Mouse (Mus musculus) hindbrain, embryonic 13.5 days (tissue): ENCODE measurements around the gene Gm49425. TPM values are rescaled to one million over a fixed set of nuclear protein-coding genes. Genes with fewer than 3 reads are reported as not detected.
"Not testable (repeated sequence)": the region's sequence is repeated elsewhere in the genome, so short reads cannot be mapped to it uniquely, and the experiment has no call there.

Source experiments
- ATAC-seq: fragments of 200-750 bp; cut with Nextera tagmentation; 2 replicates; pipeline ENCODE4 v1.8.0; 2017; ENCODE audit warnings: moderate TSS enrichment; ENCODE audit not compliant: low FRiP score
- H3K27ac ChIP-seq: fragments of 300-500 bp; sonication (generic); 2 replicates; pipeline ENCODE4 v1.5.1; 2015; ENCODE audit warnings: inconsistent platforms, mild to moderate bottlenecking, moderate library complexity
- H3K27me3 ChIP-seq: fragments of 300-500 bp; sonication (generic); 2 replicates; pipeline ENCODE4 v1.6.1; 2015; ENCODE audit warnings: mild to moderate bottlenecking, inconsistent platforms
- H3K36me3 ChIP-seq: fragments of 300-500 bp; sonication (generic); 2 replicates; pipeline ENCODE4 v1.6.1; 2015; ENCODE audit warnings: mild to moderate bottlenecking, inconsistent platforms
- H3K4me1 ChIP-seq: fragments of 300-500 bp; sonication (generic); replicated peaks from 2 replicates; pipeline ENCODE4 v1.6.1; 2015; ENCODE audit warnings: inconsistent platforms
- H3K4me2 ChIP-seq: fragments of 300-500 bp; sonication (generic); 2 replicates; pipeline ENCODE4 v1.6.1; 2015; ENCODE audit warnings: inconsistent platforms, mild to moderate bottlenecking, moderate library complexity
- H3K4me3 ChIP-seq: fragments of 300-500 bp; sonication (generic); 2 replicates; pipeline ENCODE4 v1.5.1; 2015; ENCODE audit warnings: mild to moderate bottlenecking, inconsistent platforms
- H3K9ac ChIP-seq: fragments of 300-500 bp; sonication (generic); 2 replicates; pipeline ENCODE4 v1.6.1; 2015; ENCODE audit warnings: mild to moderate bottlenecking, inconsistent platforms
- H3K9me3 ChIP-seq: fragments of 300-500 bp; sonication (generic); 2 replicates; pipeline ENCODE4 v1.6.1; 2016; ENCODE audit warnings: inconsistent platforms
- WGBS: fragments of 180-500 bp; shearing (Covaris S2); methylation state at CpG from one replicate; pipeline ENCODE4 v1.1.7; 2015; 5-methylcytosine and 5-hydroxymethylcytosine counted together
- polyA plus RNA-seq: library from polyadenylated mRNA; unstranded; fragments of >200 nt; fragmentation: Nextera tagmentation; extraction: Ambion mirVana; gene quantifications from 2 replicates; pipeline ENCODE4 v1.2.1, GENCODE M21; 2015

The Gm49425 gene
- polyA plus RNA-seq = not detected in 2 replicates

DNA sequence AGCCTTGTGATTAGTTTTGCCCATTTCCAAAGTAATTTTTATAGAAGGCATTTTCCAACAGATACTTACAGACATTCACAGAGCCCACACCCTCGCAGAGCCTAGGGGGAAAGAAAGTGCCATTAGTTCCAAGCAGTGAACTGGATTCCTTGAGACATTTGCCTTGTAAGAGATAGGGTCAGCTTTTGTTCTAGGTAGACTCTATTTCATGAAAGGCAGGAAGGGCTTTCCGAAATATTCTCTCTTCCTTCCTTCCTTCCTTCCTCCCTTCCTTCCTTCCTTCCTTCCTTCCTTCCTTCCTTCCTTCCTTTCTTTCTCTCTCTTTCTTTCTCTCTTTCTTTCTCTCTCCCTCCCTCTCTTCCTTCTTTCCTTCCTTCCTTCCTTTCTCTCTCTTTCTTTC is at the start of gene Gm49425:
TSS of gene Gm49425 (minus strand) at position 101 of the 400 bp plus-strand sequence.
- not testable (repeated sequence) for H3K36me3 ChIP-seq, H3K9ac ChIP-seq, H3K4me1 ChIP-seq, ATAC-seq, H3K9me3 ChIP-seq, H3K4me3 ChIP-seq, H3K27ac ChIP-seq, H3K4me2 ChIP-seq
- peaks cover 14% of the 10 kb centered on the region for H3K27me3 ChIP-seq
- 72% methylated on average over 2 of the region's 2 CpGs for WGBS

DNA sequence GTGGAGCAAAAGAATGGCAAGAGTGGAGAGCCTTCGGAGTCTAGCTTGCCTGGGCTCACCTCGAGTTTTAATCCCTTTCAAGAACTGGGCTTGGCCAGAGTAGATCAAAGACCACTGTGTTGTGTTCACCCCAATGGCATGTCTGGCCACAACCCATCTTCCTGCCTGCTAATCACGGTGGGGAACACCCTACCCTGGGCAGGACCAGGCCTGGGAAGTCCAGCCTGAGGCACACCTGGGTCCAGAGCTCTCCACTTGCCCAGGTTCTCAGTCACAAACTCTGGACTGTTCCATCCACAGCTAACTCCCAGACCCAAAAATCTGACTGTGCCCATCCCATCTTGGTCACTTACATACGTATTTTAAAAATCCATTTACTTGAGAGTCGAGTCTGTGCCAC is 45.8 kb upstream of the Gm49425 start, which contains the start of gene Krt90:
TSS of gene Krt90 (minus strand) at position 101 of the 400 bp plus-strand sequence.
- no peak within 1 kb of the TSS for H3K4me3 ChIP-seq
- H3K4me2 ChIP-seq = no peak within 1 kb of the TSS
- WGBS = 64% methylated on average over 5 of the region's 5 CpGs
- H3K9me3 ChIP-seq = no peaks in the 10 kb centered on the region
- peaks cover 8% of the 10 kb centered on the region for H3K4me1 ChIP-seq
- H3K27me3 ChIP-seq = peaks cover 7% of the 10 kb centered on the region; the same call in 1 of the 2 replicates
- no peak within 1 kb of the TSS for H3K9ac ChIP-seq
- no peak for ATAC-seq
- H3K27ac ChIP-seq = no peak within 1 kb of the TSS
- no peaks in the 10 kb centered on the region for H3K36me3 ChIP-seq

DNA sequence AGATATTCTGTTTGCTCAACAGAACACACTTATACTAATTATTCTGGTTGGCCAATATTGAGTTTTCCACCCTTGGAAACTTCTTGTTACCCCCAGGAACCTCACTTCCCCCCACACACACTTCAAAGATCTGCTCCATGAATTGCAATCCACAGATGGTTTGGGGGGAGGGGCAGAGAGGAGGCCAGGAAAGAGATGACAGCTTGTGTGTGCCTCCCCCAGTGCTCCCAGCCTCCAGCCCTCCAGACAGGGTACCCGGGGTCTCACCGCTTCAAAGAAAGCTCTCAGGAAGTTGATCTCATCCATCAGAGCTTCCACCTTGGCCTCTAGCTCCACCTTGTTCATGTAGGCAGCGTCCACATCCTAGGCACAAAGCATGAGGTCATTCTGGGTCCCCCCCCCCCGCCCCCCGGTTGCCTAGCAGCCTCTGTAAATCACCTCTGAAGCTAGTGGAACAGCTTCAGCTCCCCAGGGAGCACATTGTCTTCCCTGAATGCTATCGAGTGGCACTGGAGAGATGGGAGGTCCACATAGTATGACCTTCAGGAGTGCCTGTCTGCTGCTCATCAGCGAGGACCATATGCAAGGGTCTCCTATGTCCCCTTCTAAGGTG is 41.1 kb upstream of the Gm49425 start:
- Histone ChIP-seq H3K4me3 (no peak overlapping the region), H3K27me3 (0 out of 2 replicates have a peak, but pooled peaks cover 13% of the 10 kb centered on the region), H3K27ac (no peak overlapping the region), H3K36me3 (no peaks in the 10 kb centered on the region), H3K9ac (no peak overlapping the region), H3K4me1 (peaks cover 13% of the 10 kb centered on the region), H3K9me3 (no peaks in the 10 kb centered on the region), H3K4me2 (no peak overlapping the region)
- 7% methylated on average over 7 of the region's 7 CpGs for WGBS
- no peak for ATAC-seq

DNA sequence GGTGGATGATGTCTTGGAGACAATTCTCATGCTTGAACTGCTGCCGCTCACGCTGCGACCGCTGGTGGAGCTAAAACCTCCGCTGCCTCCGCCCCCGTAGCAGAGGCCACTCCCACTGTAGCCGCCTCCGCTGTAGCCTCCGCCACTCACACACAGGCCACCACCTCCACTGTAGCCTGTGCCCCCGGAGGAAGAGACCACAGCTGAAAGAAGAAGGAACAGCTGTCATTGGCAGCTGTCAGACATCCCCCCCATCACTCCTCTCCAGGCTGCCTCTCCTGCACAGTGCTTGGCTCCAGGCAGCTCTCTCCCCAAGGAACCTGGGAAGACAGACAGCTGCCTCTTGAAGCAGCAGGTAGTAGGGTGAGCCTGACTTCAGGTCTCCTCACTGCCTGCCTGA is 36.1 kb upstream of the Gm49425 start:
- peak; percentile 59; the same call in 1 of the 2 replicates for ATAC-seq
- peak overlapping the region; percentile 38 for H3K4me2 ChIP-seq
- WGBS = 0% methylated on average over 11 of the region's 11 CpGs
- peaks cover 30% of the 10 kb centered on the region for H3K27me3 ChIP-seq
- peaks cover 15% of the 10 kb centered on the region for H3K4me1 ChIP-seq
- H3K27ac ChIP-seq = no peak overlapping the region
- no peaks in the 10 kb centered on the region for H3K36me3 ChIP-seq
- no peak overlapping the region for H3K9ac ChIP-seq
- peak overlapping the region; percentile 19 for H3K4me3 ChIP-seq
- H3K9me3 ChIP-seq = no peaks in the 10 kb centered on the region

DNA sequence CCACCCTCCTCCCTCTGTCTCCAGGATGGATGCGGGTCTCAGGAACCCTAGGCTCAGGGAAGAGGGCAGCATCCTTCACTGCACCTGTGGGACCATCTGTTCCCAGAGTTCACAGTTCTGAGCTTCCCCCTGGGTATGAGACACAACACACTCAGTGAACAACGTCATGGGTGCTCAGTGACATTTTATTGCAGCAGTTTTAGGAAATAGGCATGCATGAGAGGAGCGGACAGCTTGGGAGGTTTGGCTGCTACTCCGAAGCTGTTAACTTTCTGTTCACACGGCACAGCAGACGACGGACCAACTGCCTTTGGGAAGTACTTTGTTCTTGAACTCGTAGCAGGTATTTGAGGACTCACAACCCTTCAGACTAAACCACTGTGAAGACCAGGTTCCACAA is 35.1 kb upstream of the Gm49425 start:
- no peak overlapping the region for H3K9ac ChIP-seq
- no peak for ATAC-seq
- H3K36me3 ChIP-seq = no peaks in the 10 kb centered on the region
- H3K27me3 ChIP-seq = peaks cover 30% of the 10 kb centered on the region
- no peak overlapping the region for H3K4me2 ChIP-seq
- H3K4me3 ChIP-seq = no peak overlapping the region
- no peaks in the 10 kb centered on the region for H3K9me3 ChIP-seq
- H3K27ac ChIP-seq = no peak overlapping the region
- H3K4me1 ChIP-seq = peaks cover 11% of the 10 kb centered on the region
- 87% methylated on average over 8 of the region's 8 CpGs for WGBS

DNA sequence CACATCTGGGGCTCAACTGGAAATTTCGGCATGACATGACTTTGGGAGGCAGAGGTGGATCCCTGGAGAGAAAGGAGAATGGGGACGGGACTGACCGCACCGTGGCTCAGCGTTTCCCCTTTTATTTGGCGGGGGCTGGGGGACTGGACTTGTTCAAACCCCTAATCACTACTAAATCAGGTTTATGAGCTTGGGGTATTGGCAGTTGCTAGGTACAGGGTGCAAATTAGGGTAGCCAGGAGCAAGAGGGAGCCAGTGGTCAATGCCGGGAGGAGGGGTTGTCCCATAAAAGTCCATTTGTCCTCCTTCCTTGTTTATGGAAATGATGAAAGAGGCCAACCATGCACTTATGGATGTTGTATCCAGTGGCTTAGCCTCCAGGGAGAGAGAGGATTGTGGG is 33.5 kb upstream of the Gm49425 start, which contains the start of gene Krt82:
TSS of gene Krt82 (minus strand) at position 101 of the 400 bp plus-strand sequence.
- no peak for ATAC-seq
- no peaks in the 10 kb centered on the region for H3K9me3 ChIP-seq
- no peak within 1 kb of the TSS for H3K4me3 ChIP-seq
- H3K27me3 ChIP-seq = peaks cover 26% of the 10 kb centered on the region
- H3K36me3 ChIP-seq = no peaks in the 10 kb centered on the region
- 82% methylated on average over 7 of the region's 7 CpGs for WGBS
- no peak within 1 kb of the TSS for H3K9ac ChIP-seq
- H3K4me1 ChIP-seq = peaks cover 11% of the 10 kb centered on the region
- no peak within 1 kb of the TSS for H3K27ac ChIP-seq
- no peak within 1 kb of the TSS for H3K4me2 ChIP-seq

DNA sequence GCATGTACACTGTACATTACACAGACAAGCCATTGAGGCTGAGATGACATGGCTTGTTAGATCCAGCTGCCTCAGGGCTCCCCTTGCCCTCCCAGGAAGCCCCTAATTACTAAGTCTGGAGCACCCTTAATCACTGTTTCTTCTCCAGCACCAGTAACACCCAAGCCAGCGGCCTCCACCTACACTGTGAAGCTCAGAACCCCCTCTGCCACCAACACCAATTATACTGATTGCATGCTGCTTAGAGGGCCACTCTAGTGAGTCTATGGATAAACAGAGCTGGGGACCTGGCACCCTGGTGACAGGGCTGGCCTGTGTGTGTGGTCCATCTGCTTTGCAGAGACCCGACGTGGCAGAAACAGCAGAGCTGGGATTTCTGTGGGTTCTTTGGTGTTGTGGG is 27.4 kb upstream of the Gm49425 start:
- no peak for ATAC-seq
- no peaks in the 10 kb centered on the region for H3K9me3 ChIP-seq
- H3K27ac ChIP-seq = no peak overlapping the region
- peaks cover 7% of the 10 kb centered on the region; the same call in 1 of the 2 replicates for H3K4me1 ChIP-seq
- H3K27me3 ChIP-seq = 0 out of 2 replicates have a peak, but pooled peaks cover 3% of the 10 kb centered on the region
- H3K36me3 ChIP-seq = no peaks in the 10 kb centered on the region
- H3K4me3 ChIP-seq = no peak overlapping the region
- no peak overlapping the region for H3K9ac ChIP-seq
- no peak overlapping the region for H3K4me2 ChIP-seq
- 76% methylated on average over 3 of the region's 3 CpGs for WGBS

DNA sequence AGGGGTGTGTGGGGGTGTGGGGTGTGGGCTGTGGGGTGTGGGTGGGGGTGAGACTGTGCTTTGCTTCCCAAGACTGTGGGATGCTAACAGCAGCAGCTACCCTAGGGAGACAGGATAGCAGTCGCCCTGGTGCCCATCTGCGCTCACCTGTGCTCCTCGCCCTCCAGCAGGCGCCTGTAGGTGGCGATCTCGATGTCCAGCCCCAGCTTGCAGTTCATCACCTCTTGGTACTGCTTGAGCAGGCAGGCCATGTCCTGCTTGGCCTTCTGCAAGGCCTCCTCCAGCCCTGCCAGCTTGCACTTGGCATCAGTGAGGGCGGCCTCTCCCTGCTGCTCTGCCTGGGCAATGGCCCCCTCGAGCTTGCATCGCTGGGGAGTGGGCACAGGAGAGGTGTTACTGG is 25.5 kb upstream of the Gm49425 start:
- Histone ChIP-seq H3K27me3 (0 out of 2 replicates have a peak, but pooled peaks cover 3% of the 10 kb centered on the region), H3K4me3 (no peak overlapping the region), H3K4me1 (peaks cover 7% of the 10 kb centered on the region; the same call in 1 of the 2 replicates), H3K27ac (no peak overlapping the region), H3K36me3 (no peaks in the 10 kb centered on the region), H3K9ac (no peak overlapping the region), H3K4me2 (no peak overlapping the region), H3K9me3 (no peaks in the 10 kb centered on the region)
- no peak for ATAC-seq
- WGBS = 54% methylated on average over 9 of the region's 9 CpGs

DNA sequence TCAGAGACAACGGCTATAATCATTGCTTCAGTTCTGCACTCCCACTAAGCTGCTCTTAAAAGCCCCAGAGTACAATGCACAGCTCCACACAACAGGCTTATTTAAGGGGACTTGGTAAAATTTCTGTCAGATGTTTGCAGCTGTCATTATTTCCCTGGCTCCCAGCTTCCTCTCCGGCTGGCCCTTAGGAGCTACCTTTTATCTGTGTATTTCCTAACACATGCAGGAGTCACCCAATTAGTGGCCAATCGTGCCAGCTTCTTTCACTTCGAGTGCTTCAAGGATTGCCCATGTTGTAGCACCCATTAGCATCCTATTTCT is 21.5 kb upstream of the Gm49425 start:
- H3K4me3 ChIP-seq = no peak overlapping the region
- ATAC-seq = no peak
- H3K27me3 ChIP-seq = 0 out of 2 replicates have a peak, but pooled peaks cover 3% of the 10 kb centered on the region
- 76% methylated on average over 4 of the region's 4 CpGs for WGBS
- H3K27ac ChIP-seq = no peak overlapping the region
- H3K9me3 ChIP-seq = 0 out of 2 replicates have a peak, but pooled peaks cover 3% of the 10 kb centered on the region
- H3K4me1 ChIP-seq = peaks cover 8% of the 10 kb centered on the region
- H3K36me3 ChIP-seq = no peaks in the 10 kb centered on the region
- no peak overlapping the region for H3K9ac ChIP-seq
- H3K4me2 ChIP-seq = no peak overlapping the region

DNA sequence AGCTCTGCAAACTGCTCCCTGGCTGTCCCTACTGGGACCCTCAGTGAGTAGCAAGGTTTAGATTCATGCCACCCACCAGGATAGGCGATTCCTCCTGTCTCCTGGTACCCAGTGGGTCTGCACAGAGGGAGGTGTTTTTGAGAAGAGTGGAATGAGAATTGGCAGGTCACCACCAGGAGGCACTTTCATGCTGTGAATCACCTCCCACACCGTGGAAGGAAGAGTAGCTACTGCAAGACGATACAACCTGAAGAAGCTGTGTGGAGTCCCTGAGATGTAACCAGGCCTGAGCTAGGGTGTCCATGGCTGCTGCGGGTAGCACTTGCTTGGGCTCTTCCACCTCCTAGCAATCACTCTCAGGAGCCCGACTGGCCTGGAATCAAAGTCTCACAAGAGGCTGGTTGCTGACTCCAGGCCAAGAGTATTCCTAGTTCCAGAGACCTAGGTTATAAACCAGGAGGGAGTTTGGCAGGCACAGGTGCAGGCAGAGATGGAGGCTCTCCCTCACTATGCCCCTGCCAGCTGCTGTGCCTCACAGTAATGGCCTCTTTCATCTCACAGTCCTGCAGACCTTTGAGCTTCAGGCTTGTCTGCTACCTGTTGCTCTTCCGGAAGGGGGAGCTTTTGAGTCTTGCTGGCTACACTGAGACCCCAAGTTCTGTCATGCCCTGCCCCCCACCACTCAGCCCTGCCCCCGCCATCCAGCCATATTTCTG is 21.0 kb upstream of the Gm49425 start:
- no peak overlapping the region for H3K27ac ChIP-seq
- H3K9ac ChIP-seq = no peak overlapping the region
- no peak for ATAC-seq
- peaks cover 8% of the 10 kb centered on the region for H3K4me1 ChIP-seq
- H3K4me2 ChIP-seq = no peak overlapping the region
- no peak overlapping the region for H3K4me3 ChIP-seq
- H3K9me3 ChIP-seq = 0 out of 2 replicates have a peak, but pooled peaks cover 3% of the 10 kb centered on the region
- H3K36me3 ChIP-seq = no peaks in the 10 kb centered on the region
- 47% methylated on average over 7 of the region's 7 CpGs for WGBS
- 0 out of 2 replicates have a peak, but pooled peaks cover 3% of the 10 kb centered on the region for H3K27me3 ChIP-seq

DNA sequence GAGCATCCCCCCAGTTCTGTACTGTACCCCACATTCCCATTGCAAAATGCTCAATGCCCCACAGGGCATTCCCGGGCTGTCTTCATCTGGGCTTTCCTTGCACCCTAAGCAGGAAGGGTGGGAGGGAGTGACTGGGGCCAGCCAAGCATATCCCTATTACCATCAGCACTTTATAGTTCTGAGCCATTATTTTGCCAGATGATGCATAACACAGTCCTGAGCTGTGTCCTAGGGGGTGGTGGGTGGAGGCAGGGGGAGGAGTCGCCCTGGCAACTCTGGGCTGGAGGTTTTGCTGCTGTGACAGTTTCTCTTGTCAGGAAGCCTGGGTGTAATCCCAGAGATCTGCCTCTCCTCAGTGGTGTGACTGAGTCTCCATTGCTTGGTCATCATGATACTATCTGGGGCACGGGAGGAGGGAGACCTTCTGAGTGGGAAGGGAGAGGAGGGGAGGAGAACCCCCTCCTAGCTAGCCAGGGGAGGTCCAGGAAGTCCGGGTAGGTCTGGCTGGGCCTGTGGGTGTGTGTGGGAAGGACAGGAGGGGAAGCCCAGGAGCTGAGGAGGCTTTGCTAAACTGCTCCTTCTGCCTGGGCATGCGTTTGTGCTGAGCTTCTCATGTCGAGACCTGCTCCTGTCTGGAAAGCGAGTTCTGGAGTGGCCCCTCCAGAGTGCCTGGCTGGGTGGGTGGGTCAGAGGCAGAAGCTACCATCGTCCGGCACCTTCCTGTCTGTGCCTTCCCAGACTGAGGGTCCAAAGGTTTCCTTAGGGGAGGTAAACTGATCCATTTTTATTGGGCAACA is 19.2 kb upstream of the Gm49425 start:
- H3K9me3 ChIP-seq = 0 out of 2 replicates have a peak, but pooled peaks cover 3% of the 10 kb centered on the region
- no peak overlapping the region for H3K4me3 ChIP-seq
- H3K27me3 ChIP-seq = no peaks in the 10 kb centered on the region
- H3K9ac ChIP-seq = no peak overlapping the region
- no peak overlapping the region for H3K4me2 ChIP-seq
- H3K36me3 ChIP-seq = no peaks in the 10 kb centered on the region
- ATAC-seq = no peak
- WGBS = 61% methylated on average over 9 of the region's 9 CpGs
- H3K27ac ChIP-seq = no peak overlapping the region
- H3K4me1 ChIP-seq = peaks cover 8% of the 10 kb centered on the region

DNA sequence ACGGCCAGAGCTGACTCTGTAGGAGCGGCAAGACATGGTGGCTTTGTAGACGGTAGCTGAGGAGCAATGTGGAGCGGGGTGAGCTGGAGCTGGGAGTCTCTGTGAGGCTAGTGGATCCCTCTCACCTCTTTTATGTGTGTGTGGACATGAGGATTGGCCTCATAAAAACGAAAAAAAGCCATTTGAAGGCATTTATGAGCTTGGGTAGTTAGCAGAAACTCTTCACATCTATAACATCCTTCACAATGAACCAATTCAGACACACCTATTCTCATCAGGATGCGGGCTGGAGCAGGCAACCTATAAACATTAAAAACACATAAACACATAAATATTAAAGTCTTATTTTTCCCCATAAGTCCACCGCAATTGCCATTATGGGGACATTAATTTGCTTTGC is 15.7 kb upstream of the Gm49425 start, which contains the start of gene Krt84:
TSS of gene Krt84 (minus strand) at position 101 of the 400 bp plus-strand sequence.
- no peak within 1 kb of the TSS for H3K27ac ChIP-seq
- no peak within 1 kb of the TSS for H3K9ac ChIP-seq
- ATAC-seq = no peak
- no peaks in the 10 kb centered on the region for H3K27me3 ChIP-seq
- H3K9me3 ChIP-seq = 0 out of 2 replicates have a peak, but pooled peaks cover 3% of the 10 kb centered on the region
- 85% methylated on average over 7 of the region's 7 CpGs for WGBS
- H3K4me2 ChIP-seq = no peak within 1 kb of the TSS
- H3K4me1 ChIP-seq = peaks cover 8% of the 10 kb centered on the region
- H3K36me3 ChIP-seq = no peaks in the 10 kb centered on the region
- H3K4me3 ChIP-seq = no peak within 1 kb of the TSS
